Mouse (Mus musculus): ENCODE measurements around the gene Papln.

GRCm38 (mm10) chr12:83736236-83736635 is 27.2 kb upstream of the Papln start:
- no peak for TF ChIP-seq POLR2A (IDR thresholded peaks at IDR 0.05; ENCODE audit: borderline replicate concordance, extremely low read depth, low read depth, low read length)
- no peak for TF ChIP-seq CTCF (IDR thresholded peaks at IDR 0.05; ENCODE audit: insufficient read depth, low read length)
